Mouse (Mus musculus) olfactory bulb, adult 2 months (tissue): ENCODE results near the gene Ccl19.
"Not testable (repeated sequence)": the region's sequence is repeated elsewhere in the genome, so short reads cannot be mapped to it uniquely, and the experiment has no call there.

Source experiments
- CTCF ChIP-seq: fragments of 200-500 bp; IDR thresholded peaks from 2 replicates; pipeline ENCODE4 v1.5.1; 2012; ENCODE audit warnings: low read depth, mild to moderate bottlenecking, low read length, moderate library complexity; ENCODE audit not compliant: insufficient read depth
- POLR2A ChIP-seq: fragments of 200-500 bp; IDR thresholded peaks from 2 replicates; pipeline ENCODE4 v1.6.1; 2012; ENCODE audit warnings: mild to moderate bottlenecking, low read depth, low read length, moderate library complexity; ENCODE audit not compliant: insufficient read depth

DNA sequence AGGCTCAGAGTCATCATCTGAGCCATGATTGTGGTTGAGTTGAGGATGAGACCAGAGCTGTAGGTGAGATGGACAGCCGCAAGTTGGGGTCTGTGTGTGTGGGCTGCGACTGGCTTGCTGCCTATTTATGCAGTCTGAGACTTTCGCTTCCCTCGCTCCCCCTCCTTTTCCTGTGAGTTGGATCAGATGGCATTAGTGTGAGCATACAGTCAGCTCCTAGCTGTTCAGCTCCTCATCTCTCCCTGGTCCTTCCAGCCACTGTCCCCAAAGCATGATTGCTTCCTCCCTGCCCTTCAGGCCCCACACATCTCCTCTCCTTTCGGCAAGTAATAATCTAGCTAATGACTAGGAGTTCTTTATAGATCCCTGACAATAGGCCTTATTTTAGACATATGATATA lies 17.5 kb upstream of the Ccl19 start, which contains the start of gene Ccl21a:
- TF ChIP-seq CTCF, POLR2A: not testable (repeated sequence)
